Mouse (Mus musculus): Measurements from ENCODE around the gene Faim. TPM values are rescaled to one million over a fixed set of nuclear protein-coding genes. Genes with fewer than 3 reads are reported as not detected.

Faim gene
- 0.85 and 1.2 TPM in 2 replicates for polyA plus RNA-seq (2012; rRNA removed)

DNA sequence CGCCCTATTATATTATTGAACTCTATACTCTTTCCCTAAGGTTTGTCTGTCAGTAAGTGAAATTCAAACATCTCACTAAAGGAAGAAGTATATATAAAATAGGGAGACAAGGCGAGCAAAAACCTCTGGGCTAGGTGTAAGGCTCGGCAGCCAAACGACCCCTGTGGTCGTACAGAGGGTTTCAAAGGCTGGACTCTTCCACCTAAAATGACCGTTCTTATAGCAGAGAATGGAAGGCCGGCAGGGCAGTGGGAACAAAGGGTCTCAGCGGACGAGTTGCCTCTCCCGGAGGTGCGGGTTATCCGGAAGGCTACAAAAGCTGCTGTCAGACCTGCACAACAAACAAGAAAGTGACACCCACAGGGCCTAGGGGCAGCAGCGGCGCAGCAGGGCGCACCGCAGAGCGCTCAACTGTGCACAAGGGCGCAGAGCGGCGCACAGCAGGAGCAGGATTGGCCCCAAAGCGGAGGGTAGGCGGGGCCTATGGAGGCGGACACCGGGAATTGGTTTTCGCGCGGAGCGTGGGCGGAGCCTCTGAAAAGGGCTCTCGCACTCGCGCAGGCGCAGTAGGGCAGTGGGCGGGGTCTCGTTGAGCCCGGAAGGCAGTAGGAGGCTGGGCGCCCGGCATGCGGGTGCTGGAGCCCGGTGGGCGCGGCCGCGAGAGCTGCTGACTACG is at the start of gene Faim:
TSS of gene Faim (plus strand) at position 574 of the 676 bp plus-strand sequence.
- Histone ChIP-seq H3K4me3 (ENCODE audit: low read depth, low read length) (peak within 1 kb of the TSS; percentile 88), H3K27me3 (ENCODE audit: control insufficient read depth, insufficient read depth, low read length) (peaks cover 6% of the 10 kb centered on the region; the same call in 1 of the 2 replicates), H3K27ac (ENCODE audit: insufficient read depth, low read depth, low read length) (no peak within 1 kb of the TSS), H3K36me3 (ENCODE audit: control insufficient read depth, insufficient read depth, low read length) (no peaks in the 10 kb centered on the region), H3K4me1 (ENCODE audit: control insufficient read depth, insufficient read depth, insufficient read length, low read length) (peaks cover 2% of the 10 kb centered on the region; the same call in 1 of the 2 replicates)
- TF ChIP-seq POLR2A (IDR thresholded peaks at IDR 0.05; ENCODE audit: low read depth, low read length) (peak; percentile 78), CTCF (IDR thresholded peaks at IDR 0.05; ENCODE audit: extremely low read depth, insufficient read length, insufficient replicate concordance, low read depth, low read length) (peak; percentile 23; the same call in 1 of the 2 replicates)
- 2% methylated on average over 45 of the region's 45 CpGs for WGBS

DNA sequence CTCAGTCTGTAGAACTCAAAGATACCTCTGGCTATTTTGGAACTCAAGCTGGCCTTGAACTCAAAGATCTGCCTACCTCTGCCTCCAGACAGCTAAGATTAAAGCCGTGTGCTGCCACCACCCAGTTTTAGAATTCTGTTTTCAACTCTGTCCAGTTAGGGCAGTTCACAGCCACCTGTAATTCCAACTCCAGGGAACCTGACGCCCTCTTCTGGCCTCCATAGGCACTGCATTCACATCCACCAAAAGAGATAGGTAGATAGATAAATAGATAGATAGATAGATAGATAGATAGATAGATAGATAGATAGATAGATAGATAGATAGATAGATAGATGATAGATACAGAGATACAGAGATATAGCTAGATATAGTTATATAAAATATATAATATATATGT is 46.9 kb upstream of the Faim start:
- no peak overlapping the region for H3K4me3 ChIP-seq (ENCODE audit: low read depth, low read length)
- no peaks in the 10 kb centered on the region for H3K36me3 ChIP-seq (ENCODE audit: control insufficient read depth, insufficient read depth, low read length)
- TF ChIP-seq POLR2A (IDR thresholded peaks at IDR 0.05; ENCODE audit: low read depth, low read length) (no peak), CTCF (IDR thresholded peaks at IDR 0.05; ENCODE audit: extremely low read depth, insufficient read length, insufficient replicate concordance, low read depth, low read length) (peak; percentile 33; the same call in 1 of the 2 replicates)
- H3K4me1 ChIP-seq (ENCODE audit: control insufficient read depth, insufficient read depth, insufficient read length, low read length), result no peaks in the 10 kb centered on the region
- H3K27ac ChIP-seq (ENCODE audit: insufficient read depth, low read depth, low read length), result no peak overlapping the region
- H3K27me3 ChIP-seq (ENCODE audit: control insufficient read depth, insufficient read depth, low read length), result no peaks in the 10 kb centered on the region
- WGBS, result 19% methylated on average over 2 of the region's 2 CpGs

DNA sequence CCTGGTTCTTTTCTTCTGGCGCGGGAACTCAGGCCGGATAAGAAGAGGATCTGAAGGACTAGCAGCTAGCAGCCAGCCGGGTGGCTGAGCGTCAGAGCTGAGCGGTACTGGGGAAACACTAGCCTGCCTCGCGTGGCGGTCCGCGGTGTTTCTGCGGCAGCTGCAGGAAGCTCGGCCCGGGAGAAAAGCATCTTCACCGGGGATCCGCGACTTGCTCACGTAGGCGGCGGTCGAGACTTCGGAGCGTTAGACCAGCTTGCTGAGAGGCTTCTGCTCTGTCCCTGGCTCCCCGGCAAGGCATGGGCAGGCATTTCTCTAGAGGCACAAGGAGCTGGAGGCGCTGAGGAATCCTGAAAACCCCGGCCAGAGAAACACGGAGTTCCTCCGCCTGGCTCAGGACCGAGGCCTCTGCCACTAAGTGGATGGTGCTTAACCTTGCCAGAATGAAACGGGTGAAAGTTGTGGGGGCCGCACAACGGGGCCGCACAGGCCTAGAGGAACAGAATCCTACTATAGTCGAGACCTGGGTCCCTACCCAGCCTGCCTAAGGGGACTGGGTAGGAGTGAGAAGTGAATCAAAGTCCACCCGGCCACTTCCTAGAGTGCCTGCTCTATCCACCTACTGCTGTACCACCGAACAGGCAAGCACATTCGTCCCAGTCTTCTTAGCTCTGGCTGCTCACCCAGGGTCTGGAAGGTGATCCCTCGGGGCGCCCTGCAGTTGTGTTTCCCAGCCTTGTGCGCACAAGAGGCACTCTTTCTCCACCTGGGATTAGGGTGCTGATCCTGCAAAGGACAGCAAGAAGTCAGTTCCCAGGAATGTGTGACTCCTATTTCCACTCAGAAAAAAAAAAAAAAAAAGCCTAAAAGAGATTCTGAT is 33.8 kb upstream of the Faim start:
- peaks cover 65% of the 10 kb centered on the region for H3K27me3 ChIP-seq (ENCODE audit: control insufficient read depth, insufficient read depth, low read length)
- TF ChIP-seq POLR2A (IDR thresholded peaks at IDR 0.05; ENCODE audit: low read depth, low read length), result no peak
- no peak for TF ChIP-seq CTCF (IDR thresholded peaks at IDR 0.05; ENCODE audit: extremely low read depth, insufficient read length, insufficient replicate concordance, low read depth, low read length)
- no peak overlapping the region for H3K4me3 ChIP-seq (ENCODE audit: low read depth, low read length)
- 2% methylated on average over 40 of the region's 40 CpGs for WGBS
- no peak overlapping the region for H3K27ac ChIP-seq (ENCODE audit: insufficient read depth, low read depth, low read length)
- H3K36me3 ChIP-seq (ENCODE audit: control insufficient read depth, insufficient read depth, low read length), result no peaks in the 10 kb centered on the region
- peaks cover 22% of the 10 kb centered on the region for H3K4me1 ChIP-seq (ENCODE audit: control insufficient read depth, insufficient read depth, insufficient read length, low read length)

DNA sequence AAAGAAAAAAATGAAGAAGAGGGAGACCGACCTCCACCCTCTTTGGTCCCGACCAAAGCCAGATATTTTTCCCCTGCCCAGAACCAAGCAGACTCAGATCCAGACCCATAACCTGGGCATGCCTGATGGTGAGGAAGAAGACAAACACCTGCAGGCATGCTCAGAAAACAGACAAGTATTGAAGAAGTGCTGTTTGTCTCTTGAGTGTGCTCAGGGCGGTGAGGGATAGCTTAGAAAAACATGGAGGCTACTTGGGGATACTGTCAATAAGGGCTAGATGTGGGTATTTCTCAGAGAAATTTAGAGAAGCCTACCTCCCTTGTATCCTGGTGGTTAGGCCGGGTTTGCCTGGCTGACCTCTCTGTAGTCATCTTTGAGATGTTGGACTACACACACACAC is 32.9 kb upstream of the Faim start:
- 8% methylated on average over 4 of the region's 4 CpGs for WGBS
- TF ChIP-seq CTCF (IDR thresholded peaks at IDR 0.05; ENCODE audit: extremely low read depth, insufficient read length, insufficient replicate concordance, low read depth, low read length) (no peak), POLR2A (IDR thresholded peaks at IDR 0.05; ENCODE audit: low read depth, low read length) (no peak)
- Histone ChIP-seq H3K4me1 (ENCODE audit: control insufficient read depth, insufficient read depth, insufficient read length, low read length) (peaks cover 22% of the 10 kb centered on the region), H3K27ac (ENCODE audit: insufficient read depth, low read depth, low read length) (no peak overlapping the region), H3K27me3 (ENCODE audit: control insufficient read depth, insufficient read depth, low read length) (peaks cover 73% of the 10 kb centered on the region), H3K36me3 (ENCODE audit: control insufficient read depth, insufficient read depth, low read length) (no peaks in the 10 kb centered on the region), H3K4me3 (ENCODE audit: low read depth, low read length) (no peak overlapping the region)

DNA sequence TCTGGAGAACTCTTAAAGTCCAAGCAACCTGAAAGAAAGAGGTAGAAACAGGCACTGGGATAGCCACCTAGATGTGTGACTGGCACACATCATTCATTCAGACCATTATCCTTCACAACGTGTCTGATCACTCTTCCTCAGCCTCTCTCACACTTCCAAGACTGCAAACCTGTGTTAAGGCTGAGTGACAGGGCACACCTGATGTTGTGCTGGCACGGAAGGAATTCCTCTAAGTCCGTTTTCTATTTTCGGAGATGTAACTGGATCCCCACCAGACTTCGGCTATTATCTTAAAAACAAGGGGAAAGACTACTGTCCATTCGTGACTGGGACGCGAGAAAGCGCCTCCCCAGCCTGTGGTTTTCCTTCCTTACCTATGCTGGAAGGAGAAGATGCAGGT is 32.3 kb upstream of the Faim start:
- no peaks in the 10 kb centered on the region for H3K36me3 ChIP-seq (ENCODE audit: control insufficient read depth, insufficient read depth, low read length)
- H3K4me1 ChIP-seq (ENCODE audit: control insufficient read depth, insufficient read depth, insufficient read length, low read length), result peaks cover 22% of the 10 kb centered on the region
- H3K4me3 ChIP-seq (ENCODE audit: low read depth, low read length), result no peak overlapping the region
- 11% methylated on average over 9 of the region's 9 CpGs for WGBS
- H3K27me3 ChIP-seq (ENCODE audit: control insufficient read depth, insufficient read depth, low read length), result peaks cover 78% of the 10 kb centered on the region
- TF ChIP-seq POLR2A (IDR thresholded peaks at IDR 0.05; ENCODE audit: low read depth, low read length) (no peak), CTCF (IDR thresholded peaks at IDR 0.05; ENCODE audit: extremely low read depth, insufficient read length, insufficient replicate concordance, low read depth, low read length) (no peak)
- H3K27ac ChIP-seq (ENCODE audit: insufficient read depth, low read depth, low read length), result no peak overlapping the region

DNA sequence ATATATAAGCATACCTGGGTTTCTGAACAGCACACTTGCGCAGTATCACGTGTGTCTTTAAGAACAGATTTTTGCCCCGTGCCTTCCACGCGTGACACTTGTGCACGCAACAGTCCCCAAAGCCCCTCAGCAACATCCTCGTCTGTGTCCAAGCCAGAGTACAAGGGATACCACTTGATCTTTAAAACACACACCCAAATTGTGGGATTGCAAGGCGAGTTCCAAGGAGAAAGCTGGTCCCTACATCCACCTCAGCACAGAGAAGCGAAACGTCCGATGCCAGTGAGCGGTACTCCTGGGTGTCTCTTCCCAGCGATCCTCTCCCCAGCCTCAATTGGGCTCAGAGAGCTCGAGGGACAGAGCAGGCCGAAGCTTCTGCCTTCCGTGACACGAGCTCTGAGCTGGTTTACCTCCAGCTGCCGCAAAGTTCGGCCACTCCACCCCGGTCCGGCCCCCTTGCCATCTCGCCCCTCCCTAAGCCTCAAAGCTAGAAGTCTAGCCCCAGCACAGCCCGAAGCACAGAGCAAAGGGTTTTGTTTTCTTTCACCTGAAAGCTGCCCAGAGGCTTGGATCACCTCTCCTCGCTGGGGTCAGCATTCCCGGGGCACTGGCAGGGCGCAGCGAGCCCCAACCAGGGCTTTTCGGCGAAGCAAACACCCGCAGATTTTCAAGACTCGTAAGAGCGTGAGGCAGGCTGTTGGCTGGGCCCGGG is 31.6 kb upstream of the Faim start:
- Histone ChIP-seq H3K27me3 (ENCODE audit: control insufficient read depth, insufficient read depth, low read length) (peaks cover 85% of the 10 kb centered on the region), H3K4me3 (ENCODE audit: low read depth, low read length) (peak overlapping the region; percentile 49; the same call in 1 of the 2 replicates)

More for the DNA sequence above, 31.6 kb upstream of the Faim start:
- 3% methylated on average over 33 of the region's 33 CpGs for WGBS
- no peaks in the 10 kb centered on the region for H3K36me3 ChIP-seq (ENCODE audit: control insufficient read depth, insufficient read depth, low read length)
- peaks cover 22% of the 10 kb centered on the region for H3K4me1 ChIP-seq (ENCODE audit: control insufficient read depth, insufficient read depth, insufficient read length, low read length)
- H3K27ac ChIP-seq (ENCODE audit: insufficient read depth, low read depth, low read length), result no peak overlapping the region
- TF ChIP-seq POLR2A (IDR thresholded peaks at IDR 0.05; ENCODE audit: low read depth, low read length) (no peak), CTCF (IDR thresholded peaks at IDR 0.05; ENCODE audit: extremely low read depth, insufficient read length, insufficient replicate concordance, low read depth, low read length) (no peak)
